Mouse (Mus musculus): ENCODE measurements around the gene Fam104a. TPM values are rescaled to one million over a fixed set of nuclear protein-coding genes. Genes with fewer than 3 reads are reported as not detected.
A peak's percentile ranks its signal among the peaks of the same experiment; 100 is the strongest.
"Not testable (repeated sequence)": the region's sequence is repeated elsewhere in the genome, so short reads cannot be mapped to it uniquely, and the experiment has no call there.

Fam104a gene
- total RNA-seq, 1 experiment from 2014 or later, result 22.5 TPM

GRCm38 (mm10) chr11:113667704-113668103, 16.3 kb downstream of the Fam104a start:
- no peak for ATAC-seq (replicated peaks; ENCODE audit: low read depth, poor library complexity, severe bottlenecking)

DNA sequence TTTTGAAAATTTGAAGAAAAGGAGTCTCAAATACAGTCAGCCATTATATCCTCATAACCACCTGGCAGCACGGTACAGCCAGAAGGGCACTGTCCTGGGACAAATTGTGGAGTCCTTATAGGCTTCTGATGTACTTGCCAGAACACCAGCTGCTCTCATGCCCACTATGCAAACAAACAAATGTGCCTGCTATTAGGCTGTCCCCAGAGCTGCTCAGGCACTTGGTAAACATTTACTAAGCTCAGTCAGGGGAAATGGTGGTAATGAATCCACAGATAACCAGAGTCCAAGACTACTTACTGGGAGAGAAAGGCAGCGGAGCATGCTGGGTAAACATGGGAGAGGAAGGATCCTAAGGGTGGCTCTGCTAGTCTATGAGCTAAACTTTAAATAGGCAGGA, 16.8 kb downstream of the Fam104a start:
- ATAC-seq (replicated peaks; ENCODE audit: low read depth, poor library complexity, severe bottlenecking), result no peak

GRCm38 (mm10) chr11:113666648-113667047, 17.3 kb downstream of the Fam104a start:
- ATAC-seq (replicated peaks; ENCODE audit: low read depth, poor library complexity, severe bottlenecking), result peak; percentile 53

DNA sequence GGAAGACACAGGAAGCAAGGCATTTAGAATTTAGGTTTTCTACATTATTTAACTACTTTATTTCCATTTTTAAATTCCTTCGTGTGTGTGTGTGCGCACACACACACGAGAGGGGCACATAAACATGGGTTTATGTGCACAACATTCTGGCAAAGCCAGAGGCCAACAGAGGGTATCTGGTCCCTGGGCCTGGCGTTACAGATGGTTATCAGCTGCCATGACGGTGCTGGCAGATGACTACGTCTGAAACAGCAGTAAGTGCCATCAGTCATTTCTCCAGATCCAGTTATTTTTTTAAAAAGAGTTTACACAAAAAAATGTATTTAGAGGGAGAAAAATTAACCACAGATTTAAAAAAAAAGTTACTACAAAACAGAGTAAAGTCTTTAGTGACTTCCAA, 17.8 kb downstream of the Fam104a start:
- no peak for ATAC-seq (replicated peaks; ENCODE audit: low read depth, poor library complexity, severe bottlenecking)

DNA sequence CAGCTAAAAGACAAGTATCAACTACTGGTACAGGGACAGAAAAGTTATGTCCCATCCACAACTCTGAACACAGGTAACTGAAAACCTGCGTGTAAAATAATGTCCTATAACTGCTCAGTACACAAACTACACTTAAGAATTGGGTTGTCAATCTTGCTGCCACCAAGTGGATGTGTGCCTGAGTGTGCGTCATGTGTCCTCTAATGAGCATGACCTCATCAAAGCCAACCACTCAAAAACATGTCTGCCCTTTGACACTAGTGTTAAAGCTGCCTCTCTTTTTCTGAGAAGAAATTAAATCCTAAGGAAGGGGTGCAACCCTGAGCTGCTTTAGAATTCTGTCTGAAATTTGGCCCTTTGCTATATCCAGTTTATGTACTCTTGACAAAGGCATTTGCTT, 19.7 kb downstream of the Fam104a start:
- ATAC-seq (replicated peaks; ENCODE audit: low read depth, poor library complexity, severe bottlenecking), result no peak

GRCm38 (mm10) chr11:113661835-113662351, 22.1 kb downstream of the Fam104a start:
- ATAC-seq (replicated peaks; ENCODE audit: low read depth, poor library complexity, severe bottlenecking), result peak; percentile 24

- ATAC-seq (replicated peaks; ENCODE audit: low read depth, poor library complexity, severe bottlenecking), result peak; percentile 78
Measured at GRCm38 (mm10) chr11:113660940-113661339, 23.0 kb downstream of the Fam104a start.

- not testable (repeated sequence) for ATAC-seq (replicated peaks; ENCODE audit: low read depth, poor library complexity, severe bottlenecking)
Measured at GRCm38 (mm10) chr11:113660213-113660612, 23.7 kb downstream of the Fam104a start.

DNA sequence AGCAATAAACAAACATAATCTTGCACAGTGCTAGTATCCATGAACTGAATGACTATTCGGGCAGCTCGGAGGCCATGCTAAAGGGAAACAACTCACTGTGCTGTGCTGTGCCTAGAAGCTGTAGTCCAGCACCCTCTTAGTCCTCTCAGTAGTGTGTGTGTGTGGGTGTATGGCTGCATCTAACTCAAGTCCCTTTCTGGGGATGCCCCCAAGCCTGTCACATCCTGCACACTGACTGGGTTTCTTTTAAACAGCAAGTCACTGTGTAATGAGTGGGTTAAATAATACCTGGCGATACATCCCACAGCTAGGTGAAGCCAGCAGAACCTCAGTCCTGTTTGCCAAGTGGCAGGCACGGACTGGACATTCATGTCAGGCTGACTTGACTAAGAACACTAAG, 25.2 kb downstream of the Fam104a start:
- no peak for ATAC-seq (replicated peaks; ENCODE audit: low read depth, poor library complexity, severe bottlenecking)

- ATAC-seq (replicated peaks; ENCODE audit: low read depth, poor library complexity, severe bottlenecking), result no peak
Measured at GRCm38 (mm10) chr11:113658319-113658718, 25.6 kb downstream of the Fam104a start.

DNA sequence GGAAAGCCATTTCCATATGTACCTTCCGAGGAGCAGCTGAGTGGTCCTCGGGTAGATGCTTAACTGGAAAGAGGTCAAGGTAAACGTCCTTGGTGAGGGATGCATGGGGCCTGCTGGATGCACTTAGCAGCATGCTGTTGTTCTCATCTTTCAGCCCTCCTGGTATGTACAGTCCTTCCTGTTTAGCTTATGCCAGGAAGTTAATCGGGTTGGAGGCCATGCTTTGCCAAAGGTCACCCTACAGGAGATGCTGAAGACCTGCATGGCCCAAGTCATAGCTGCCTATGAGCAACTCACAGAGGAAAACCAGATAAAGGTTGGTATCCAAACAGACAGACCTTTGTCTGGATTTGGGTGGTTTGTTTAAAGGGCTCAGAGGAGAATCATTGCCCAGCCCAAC, 26.7 kb downstream of the Fam104a start:
- ATAC-seq (replicated peaks; ENCODE audit: low read depth, poor library complexity, severe bottlenecking), result no peak

DNA sequence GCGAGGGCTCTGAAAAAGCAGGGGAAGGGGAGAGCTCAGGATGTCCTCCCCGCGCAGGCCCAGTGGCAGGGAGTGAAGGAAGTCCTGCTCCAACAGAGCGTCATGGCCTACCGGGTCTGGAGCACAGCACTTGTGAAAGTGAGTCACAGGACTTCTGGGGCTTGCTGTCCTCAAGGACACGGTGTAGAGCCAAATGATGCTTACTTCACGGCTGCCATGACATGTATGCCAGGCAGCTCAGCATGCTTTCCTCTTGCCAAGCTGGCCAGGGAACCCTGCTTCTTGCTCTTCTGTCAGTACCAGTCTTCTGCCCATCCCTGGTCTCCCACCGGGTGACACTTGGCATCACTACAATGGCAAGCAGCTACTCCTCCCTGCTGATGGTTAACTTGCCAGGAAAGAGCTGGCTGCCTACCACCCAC, 27.4 kb downstream of the Fam104a start:
- ATAC-seq (replicated peaks; ENCODE audit: low read depth, poor library complexity, severe bottlenecking), result no peak

- no peak for ATAC-seq (replicated peaks; ENCODE audit: low read depth, poor library complexity, severe bottlenecking)
Measured at GRCm38 (mm10) chr11:113654561-113655270, 29.2 kb downstream of the Fam104a start.

GRCm38 (mm10) chr11:113654105-113654504, 29.9 kb downstream of the Fam104a start:
- no peak for ATAC-seq (replicated peaks; ENCODE audit: low read depth, poor library complexity, severe bottlenecking)

GRCm38 (mm10) chr11:113652516-113652915, 31.4 kb downstream of the Fam104a start:
- no peak for ATAC-seq (replicated peaks; ENCODE audit: low read depth, poor library complexity, severe bottlenecking)

DNA sequence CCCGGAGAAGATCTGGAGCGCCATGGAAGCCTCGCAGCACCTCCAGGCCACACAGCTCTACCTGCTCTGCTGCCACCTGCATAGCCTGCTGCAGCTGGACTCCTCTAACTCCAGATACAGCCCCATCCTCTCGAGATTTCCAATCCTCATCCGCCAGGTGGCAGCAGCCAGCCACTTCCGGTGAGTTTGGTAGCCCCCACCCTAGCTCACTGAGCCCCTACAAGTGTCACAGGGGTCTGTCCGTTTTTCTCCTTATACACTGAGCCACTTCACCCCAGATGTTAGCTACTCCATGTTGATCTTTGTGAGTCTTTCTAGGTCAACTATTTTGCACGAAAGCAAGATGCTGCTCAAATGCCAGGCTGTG, 32.1 kb downstream of the Fam104a start:
- no peak for ATAC-seq (replicated peaks; ENCODE audit: low read depth, poor library complexity, severe bottlenecking)

DNA sequence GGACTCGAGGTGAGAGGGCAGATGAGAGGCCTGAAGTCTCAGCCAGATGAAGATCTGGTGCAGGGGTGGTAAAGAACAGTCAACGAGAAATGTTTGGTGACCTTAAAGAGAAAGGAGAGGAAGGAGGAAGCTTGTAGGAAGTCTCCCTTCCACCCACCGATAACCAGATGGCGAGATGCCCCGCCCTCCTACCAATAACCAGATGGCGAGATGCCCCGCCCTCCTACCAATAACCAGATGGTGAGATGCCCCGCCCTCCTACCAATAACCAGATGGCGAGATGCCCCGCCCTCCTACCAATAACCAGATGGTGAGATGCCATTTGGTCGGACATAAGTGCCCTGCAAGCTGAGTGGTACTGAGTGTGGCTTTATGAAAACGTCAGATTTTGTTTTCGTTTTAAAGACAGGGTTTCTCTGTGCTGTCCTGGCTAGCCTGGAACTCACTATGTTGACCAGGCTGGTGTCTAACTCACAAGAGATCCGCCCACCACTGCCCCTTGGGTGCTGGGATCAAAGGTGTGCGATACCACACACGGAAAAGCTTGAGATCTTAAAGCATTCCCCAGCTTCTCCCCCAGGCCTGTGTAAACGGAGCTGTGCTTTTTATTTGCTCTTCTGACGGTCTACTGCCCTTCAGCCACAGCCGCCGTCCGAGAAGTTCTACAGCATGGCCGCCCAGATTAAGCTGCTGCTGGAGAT, 32.6 kb downstream of the Fam104a start:
- ATAC-seq (replicated peaks; ENCODE audit: low read depth, poor library complexity, severe bottlenecking), result peak; percentile 40

GRCm38 (mm10) chr11:113649353-113650210, 34.4 kb downstream of the Fam104a start, which contains the start of gene Slc39a11:
TSS of gene Slc39a11 (minus strand) at chr11:113650079.
- ATAC-seq (replicated peaks; ENCODE audit: low read depth, poor library complexity, severe bottlenecking), result peak; percentile 49

- ATAC-seq (replicated peaks; ENCODE audit: low read depth, poor library complexity, severe bottlenecking), result 0 out of 2 replicates have a peak, but pooled peaks have one; percentile 2
Measured at GRCm38 (mm10) chr11:113648690-113649352, 35.1 kb downstream of the Fam104a start, which contains the start of gene Cog1. TSS of gene Cog1 (plus strand) at chr11:113649169.

DNA sequence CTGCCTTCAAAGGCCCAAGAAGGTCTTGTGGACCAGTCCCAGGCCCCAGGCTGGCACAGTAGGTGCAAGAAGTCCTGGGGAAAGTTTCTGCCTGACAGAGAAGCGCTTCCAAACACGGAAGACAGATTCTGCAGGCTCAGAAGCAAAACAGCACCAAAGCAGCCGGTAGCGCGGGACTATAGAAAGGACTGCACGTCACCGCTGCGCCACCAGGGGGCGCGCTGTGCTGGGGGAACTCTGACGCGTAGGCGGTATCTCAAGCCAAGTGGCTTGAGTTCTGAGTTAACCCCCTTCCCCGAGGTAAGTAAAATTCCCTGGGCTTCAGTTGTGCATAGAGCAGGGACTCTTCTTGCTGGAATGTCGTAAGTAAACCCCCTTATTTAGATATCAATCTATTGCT, 35.8 kb downstream of the Fam104a start:
- ATAC-seq (replicated peaks; ENCODE audit: low read depth, poor library complexity, severe bottlenecking), result peak; percentile 73

Data from common myeloid progenitor, adult 5-6 weeks (primary cell).